Mouse (Mus musculus): ENCODE data around the gene Ackr3.

DNA sequence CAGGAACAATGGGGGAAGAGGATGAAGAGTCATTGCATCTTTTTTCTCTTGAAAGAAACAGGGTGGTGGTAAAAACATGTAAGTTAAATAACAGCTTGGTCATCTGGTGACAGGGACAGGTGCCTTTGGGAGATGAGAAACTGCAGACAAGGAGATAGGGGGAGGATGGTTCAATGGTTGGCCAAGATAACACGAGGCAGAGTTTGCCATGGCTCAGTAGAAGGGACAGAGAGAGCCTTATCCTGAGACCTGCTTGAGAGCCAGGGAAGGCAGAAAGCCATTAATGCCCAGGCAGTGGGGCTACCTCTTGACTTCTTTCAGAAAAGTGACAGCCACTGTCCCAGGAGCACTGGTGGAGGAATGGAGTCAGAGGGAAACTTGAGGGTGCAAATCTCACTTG, 43.0 kb downstream of the Ackr3 start:
- TF ChIP-seq CTCF (IDR thresholded peaks at IDR 0.05; ENCODE audit: low read depth) (no peak), EP300 (optimal IDR thresholded peaks at IDR 0.05) (no peak)
